Mouse (Mus musculus) 3134 (cell line): ENCODE results near the gene Ofcc1.

Source experiments
- DNase-seq: peaks from one replicate; pipeline ENCODE4 v3.0.0-alpha.2; 2011; ENCODE audit warnings: low spot score; ENCODE audit not compliant: insufficient read length; ENCODE audit errors: extremely low read depth

Ofcc1 gene

DNA sequence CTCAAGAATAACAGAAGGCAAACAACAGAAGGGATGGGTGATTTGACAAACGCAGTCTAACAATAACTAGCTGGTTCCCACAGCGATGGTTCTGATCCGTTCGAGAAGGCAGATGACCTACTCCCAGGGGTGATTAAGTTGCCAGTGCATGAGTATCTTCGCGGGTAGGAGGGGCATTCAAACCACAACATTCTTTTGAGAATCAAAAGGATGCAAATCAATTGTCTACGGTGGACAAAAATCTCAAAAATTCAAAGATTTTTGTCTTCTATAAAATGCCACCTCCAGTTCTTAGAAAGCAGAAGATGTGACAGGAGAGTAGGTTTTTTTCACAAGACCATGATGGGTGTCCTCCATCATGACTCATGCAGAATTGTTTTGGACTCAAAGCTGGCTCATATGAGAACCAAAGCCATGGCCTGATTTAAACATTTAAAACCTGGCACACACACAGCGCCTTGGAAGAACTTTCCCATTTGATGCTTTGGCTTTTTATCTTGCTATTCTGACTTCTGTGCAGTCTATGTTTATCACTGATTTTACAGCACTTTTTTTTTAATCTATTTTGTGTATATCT, 338.0 kb downstream of the Ofcc1 start:
- DNase-seq, result no peak

DNA sequence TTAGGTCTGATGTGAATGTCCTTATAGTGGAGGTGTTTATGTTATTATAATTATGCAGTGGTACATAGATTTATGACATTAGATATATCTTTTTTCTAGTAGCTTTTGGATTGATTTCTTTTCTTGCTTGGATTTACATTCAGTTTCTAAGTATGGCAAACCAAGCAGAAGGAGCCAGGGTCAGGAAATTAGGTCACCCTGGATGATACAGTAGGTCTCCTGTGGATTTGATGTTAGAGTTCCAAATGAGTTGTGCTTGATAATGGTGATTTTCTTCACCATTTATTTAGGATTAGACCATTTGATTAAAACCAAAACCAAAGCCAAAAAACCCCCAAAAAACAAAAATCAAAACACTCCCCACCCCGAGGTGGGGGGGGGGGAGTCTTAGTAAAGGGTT, 338.6 kb downstream of the Ofcc1 start:
- no peak for DNase-seq

DNA sequence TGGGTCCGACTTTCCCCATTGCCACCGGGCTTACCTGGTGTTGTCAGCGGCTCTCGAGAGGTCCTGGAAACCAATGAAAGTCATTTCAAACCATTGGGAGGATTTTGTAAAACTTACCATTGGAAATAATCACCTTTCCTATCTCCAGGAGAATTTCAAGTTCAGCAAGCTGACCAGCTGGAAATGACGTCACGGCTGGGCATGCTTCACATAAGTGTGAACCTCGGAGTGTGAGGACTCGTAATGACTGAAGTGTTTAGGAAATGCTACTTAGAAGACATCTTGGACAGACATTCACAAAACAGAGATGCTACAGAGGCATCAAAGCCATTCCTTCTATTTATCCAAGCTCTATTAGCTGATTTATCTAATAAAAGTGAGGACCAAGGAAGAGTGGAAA, 361.0 kb downstream of the Ofcc1 start:
- no peak for DNase-seq

DNA sequence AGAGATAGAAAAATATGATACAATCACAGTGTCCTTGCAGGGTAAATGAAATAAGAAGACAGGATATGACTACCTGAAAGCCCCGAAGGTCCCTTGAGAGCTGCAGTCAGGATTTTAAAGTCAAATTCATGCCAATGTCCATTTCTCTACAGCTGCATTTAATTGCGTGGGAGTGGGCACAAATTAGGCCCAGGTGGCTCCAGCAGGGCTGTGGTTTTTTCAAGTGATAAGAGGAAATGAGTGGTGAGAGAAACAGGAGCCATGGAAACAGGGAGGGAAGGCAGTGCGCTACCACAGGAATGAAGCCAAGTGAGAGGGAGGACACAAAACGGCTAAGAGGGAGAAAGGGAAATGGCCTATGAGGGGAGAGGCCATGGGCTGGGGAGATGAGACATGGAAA, 363.3 kb downstream of the Ofcc1 start:
- no peak for DNase-seq

DNA sequence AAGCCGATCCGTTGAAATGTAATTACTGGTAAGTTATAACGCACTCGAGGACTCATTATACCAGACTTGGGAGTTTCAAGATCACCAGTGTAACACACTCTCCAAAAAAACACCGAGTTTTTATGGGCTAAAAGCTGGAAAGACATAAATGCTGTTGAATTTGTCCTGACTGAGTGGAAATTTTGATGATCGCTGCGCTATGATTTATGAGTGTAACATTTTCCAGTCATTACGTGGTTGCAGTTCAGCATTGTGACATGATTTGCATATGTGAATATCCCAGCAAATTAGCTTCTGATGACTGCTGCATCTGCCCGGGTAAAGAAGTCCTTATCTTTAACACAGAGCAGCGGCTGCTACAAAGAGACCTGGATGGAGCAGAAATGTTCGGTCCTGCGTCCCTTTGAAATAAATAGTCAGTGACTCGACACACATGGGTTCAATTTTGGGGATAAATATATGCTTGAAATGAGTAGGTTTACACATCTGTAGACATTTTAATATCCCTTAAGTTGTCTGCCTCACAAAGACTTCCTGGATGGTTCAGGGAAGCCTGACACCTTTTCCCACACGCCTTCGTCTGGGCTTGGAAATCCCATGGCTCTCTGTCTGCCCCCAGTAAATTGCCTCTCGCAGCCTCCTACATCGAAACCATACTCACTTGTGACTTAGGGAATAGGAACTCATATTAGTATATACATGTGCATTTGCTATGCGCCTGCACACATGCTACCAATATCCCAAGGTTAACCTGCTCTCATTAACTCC, 381.8 kb downstream of the Ofcc1 start:
- no peak for DNase-seq

DNA sequence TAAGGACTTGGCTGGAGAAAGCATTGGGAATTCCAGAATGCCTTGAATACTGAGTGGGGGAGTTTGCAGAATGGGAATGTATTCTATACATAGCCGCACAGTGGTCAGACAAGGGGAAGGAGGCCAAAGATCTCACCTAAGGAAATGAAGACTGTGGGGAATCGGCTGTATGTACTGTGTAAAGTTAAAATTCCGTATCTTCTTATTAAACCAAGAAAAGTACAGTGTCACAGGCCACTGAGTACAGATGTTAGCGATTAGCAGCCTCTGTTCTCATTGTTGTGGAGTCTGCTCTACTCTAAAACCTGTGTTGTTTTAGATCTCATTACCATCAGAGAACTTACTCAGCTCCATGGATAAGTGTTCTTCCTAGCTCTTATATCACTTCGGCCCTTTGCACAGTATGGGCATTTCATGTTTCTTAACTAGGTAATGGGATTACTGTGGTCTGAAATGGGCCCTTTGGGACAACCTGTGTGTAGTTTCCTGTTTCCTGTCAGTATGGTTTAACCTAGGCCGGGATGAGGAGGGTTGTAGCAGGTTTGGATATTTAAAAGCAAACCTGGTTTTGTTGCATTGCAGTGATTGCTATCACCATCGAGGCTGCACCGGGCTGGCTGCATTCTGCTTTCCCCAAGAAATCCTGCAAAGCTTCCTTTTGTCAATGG, 392.8 kb downstream of the Ofcc1 start:
- no peak for DNase-seq

DNA sequence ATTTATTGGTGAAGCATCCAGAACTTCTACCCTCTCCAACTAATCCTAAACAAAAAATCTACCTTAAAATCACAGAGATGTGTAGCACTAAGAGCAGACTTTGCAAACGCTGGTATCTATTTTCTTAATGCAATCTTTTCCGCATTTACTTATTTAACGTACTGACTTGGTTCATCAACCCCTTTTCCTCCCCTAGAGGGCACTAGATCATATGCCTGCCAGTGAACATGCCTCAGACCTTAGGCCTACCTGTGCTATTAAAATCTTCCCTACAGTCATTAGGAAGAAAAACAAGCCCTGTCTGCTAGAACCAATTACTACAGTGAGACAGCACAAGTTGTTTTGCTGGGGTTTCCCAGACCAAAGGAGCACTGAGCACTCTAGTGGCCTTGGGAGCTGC, 404.0 kb downstream of the Ofcc1 start:
- DNase-seq, result no peak

DNA sequence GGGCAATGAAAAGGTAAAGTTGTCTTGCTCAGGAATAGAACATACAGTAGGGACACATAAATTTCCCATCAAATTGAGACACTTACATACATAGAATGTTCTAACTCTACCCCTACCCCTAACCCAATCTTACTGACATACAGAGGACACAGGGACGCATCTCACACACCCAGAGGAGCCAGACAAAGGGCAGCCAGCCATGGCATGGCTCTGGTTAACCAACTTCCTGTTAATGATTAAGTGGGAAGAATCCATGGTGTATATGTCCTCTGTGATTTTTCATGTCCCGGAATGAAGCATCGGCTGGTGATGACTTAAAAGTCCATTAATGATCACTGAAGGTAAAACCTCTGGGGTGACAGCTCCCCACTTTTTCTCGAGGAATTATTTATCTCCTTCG, 405.2 kb downstream of the Ofcc1 start:
- no peak for DNase-seq
